8 mouse cellular contexts compared by ENCODE assay signal in the genomic region with DNA sequence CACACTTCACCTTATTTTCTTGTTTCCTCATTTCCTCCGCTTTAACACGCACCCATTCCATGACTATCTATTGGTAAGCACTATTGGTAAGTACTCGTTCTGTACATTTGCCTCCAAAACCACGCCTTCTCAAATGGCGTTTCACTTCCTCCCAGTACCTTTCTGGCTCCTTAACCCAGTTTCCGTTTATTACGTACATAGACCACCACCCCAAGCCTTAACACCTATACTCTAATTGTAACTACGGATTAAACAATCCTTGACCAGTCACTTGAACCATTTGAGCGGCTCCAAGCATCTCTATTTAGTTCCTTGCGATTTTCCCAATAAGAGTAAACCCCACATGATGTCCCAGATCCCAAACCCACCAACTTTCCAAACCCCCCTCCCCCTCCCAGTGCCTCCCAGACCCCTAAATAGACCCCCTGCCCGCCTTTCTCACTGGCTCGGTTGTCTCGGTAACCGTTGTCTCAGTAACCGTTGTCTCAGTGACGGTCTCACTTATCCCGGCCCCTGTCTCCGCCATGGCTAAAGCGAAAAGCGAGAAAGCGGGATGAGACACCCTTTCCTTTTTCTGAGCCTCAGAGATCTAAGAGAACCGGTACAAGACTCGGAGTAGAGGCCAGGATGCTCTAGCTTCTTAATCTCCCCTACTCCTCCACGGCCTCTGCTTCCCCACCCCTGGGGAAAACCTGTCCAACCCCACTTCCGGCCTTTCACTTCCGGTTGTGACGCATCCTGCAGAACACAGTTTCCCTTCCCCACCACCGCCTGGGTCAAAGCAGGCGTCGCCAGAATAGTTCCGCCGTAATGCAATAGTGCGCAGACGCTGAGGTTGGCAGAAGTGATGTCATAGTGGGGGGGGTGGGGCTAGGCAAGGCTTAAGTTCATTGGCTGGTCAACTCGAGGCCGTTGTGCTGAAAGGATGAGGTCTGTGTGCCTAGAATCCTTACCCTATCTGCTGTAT. TPM values are rescaled to one million over a fixed set of nuclear protein-coding genes. Genes with fewer than 3 reads are reported as not detected.
DNase-seq lines count a peak whose midpoint lies in the region; ATAC-seq and TF ChIP-seq lines count a peak whose summit lies in the region.

A gene (minus strand): TSS at position 761 of the 967 bp plus-strand sequence.

- peaks cover 30% of the 10 kb centered on the region for H3K36me3 ChIP-seq in embryonic facial prominence, embryonic 13.5 days
- no peaks in the 10 kb centered on the region for H3K36me3 ChIP-seq in kidney, adult 2 months (ENCODE audit: control insufficient read depth, insufficient read depth, low read length)
- peaks cover 27% of the 10 kb centered on the region for H3K36me3 ChIP-seq in limb, embryonic 12.5 days
- peaks cover 11% of the 10 kb centered on the region for H3K36me3 ChIP-seq in midbrain, embryonic 15.5 days (replicated peaks)
- H3K36me3 ChIP-seq in spleen, adult 2 months (ENCODE audit: control insufficient read depth, insufficient read depth, low read length) = peaks cover 13% of the 10 kb centered on the region

- no peak for TF ChIP-seq POLR2A in kidney, adult 2 months (IDR thresholded peaks at IDR 0.05; ENCODE audit: low read depth, low read length)
- peak; percentile 75 for TF ChIP-seq POLR2A in spleen, adult 2 months (IDR thresholded peaks at IDR 0.05; ENCODE audit: low read depth, low read length)

- peaks cover 17% of the 10 kb centered on the region for H3K27me3 ChIP-seq in embryonic facial prominence, embryonic 13.5 days
- no peaks in the 10 kb centered on the region for H3K27me3 ChIP-seq in kidney, adult 2 months (replicated peaks; ENCODE audit: control insufficient read depth, insufficient read depth, low read length)
- peaks cover 17% of the 10 kb centered on the region; the same call in 1 of the 2 replicates for H3K27me3 ChIP-seq in limb, embryonic 12.5 days
- H3K27me3 ChIP-seq in midbrain, embryonic 15.5 days (replicated peaks) = no peaks in the 10 kb centered on the region
- H3K27me3 ChIP-seq in spleen, adult 2 months (ENCODE audit: control insufficient read depth, insufficient read depth, low read length) = no peaks in the 10 kb centered on the region; the same call in 1 of the 2 replicates

- no peaks in the 10 kb centered on the region for H3K9me3 ChIP-seq in embryonic facial prominence, embryonic 13.5 days
- H3K9me3 ChIP-seq in limb, embryonic 12.5 days = no peaks in the 10 kb centered on the region
- no peaks in the 10 kb centered on the region for H3K9me3 ChIP-seq in midbrain, embryonic 15.5 days

- DNase-seq in 3134 (ENCODE audit: extremely low read depth, insufficient read length, low spot score) = peak; percentile 92
- peak; percentile 96 to 97 for DNase-seq in adrenal gland, postnatal 36 days
- peak; percentile 97 to 98 for DNase-seq in heart, adult 18-20 months
- peak; percentile 98 for DNase-seq in kidney, adult 2 months
- peak; percentile 93 to 98 for DNase-seq in spleen, adult 2 months (ENCODE audit: low read depth in 1 of 2, low spot score in 2 of 2)

- no peak for TF ChIP-seq CTCF in kidney, adult 2 months (conservative IDR thresholded peaks at IDR 0.05; ENCODE audit: insufficient read depth, insufficient read length, low read depth, low read length)
- no peak for TF ChIP-seq CTCF in spleen, adult 2 months (IDR thresholded peaks at IDR 0.05; ENCODE audit: extremely low read depth, insufficient read depth, insufficient read length, insufficient replicate concordance)

- 3% methylated on average over 36 of the region's 36 CpGs for WGBS in embryonic facial prominence, embryonic 13.5 days
- 2% methylated on average over 36 of the region's 36 CpGs for WGBS in kidney, adult 2 months
- WGBS in limb, embryonic 12.5 days = 2% methylated on average over 36 of the region's 36 CpGs
- 1% methylated on average over 36 of the region's 36 CpGs for WGBS in midbrain, embryonic 15.5 days
- 1% methylated on average over 36 of the region's 36 CpGs for WGBS in spleen, adult 2 months

- peaks cover 21% of the 10 kb centered on the region for H3K4me1 ChIP-seq in embryonic facial prominence, embryonic 13.5 days
- H3K4me1 ChIP-seq in kidney, adult 2 months (ENCODE audit: control insufficient read depth, insufficient read depth, low read length) = peaks cover 6% of the 10 kb centered on the region; the same call in 1 of the 2 replicates
- H3K4me1 ChIP-seq in limb, embryonic 12.5 days (replicated peaks) = peaks cover 6% of the 10 kb centered on the region
- peaks cover 29% of the 10 kb centered on the region for H3K4me1 ChIP-seq in midbrain, embryonic 15.5 days
- H3K4me1 ChIP-seq in spleen, adult 2 months (ENCODE audit: control insufficient read depth, insufficient read depth, insufficient read length) = peaks cover 3% of the 10 kb centered on the region; the same call in 1 of the 2 replicates

- H3K4me3 ChIP-seq in embryonic facial prominence, embryonic 13.5 days = peak within 1 kb of the TSS; percentile 74
- peak within 1 kb of the TSS; percentile 93 for H3K4me3 ChIP-seq in kidney, adult 2 months (ENCODE audit: insufficient read depth, low read depth, low read length)
- peak within 1 kb of the TSS; percentile 70 for H3K4me3 ChIP-seq in limb, embryonic 12.5 days (replicated peaks)
- H3K4me3 ChIP-seq in midbrain, embryonic 15.5 days = peak within 1 kb of the TSS; percentile 61
- peak within 1 kb of the TSS; percentile 58 for H3K4me3 ChIP-seq in spleen, adult 2 months (ENCODE audit: extremely low read depth, insufficient read depth, insufficient read length)

- H3K9ac ChIP-seq in embryonic facial prominence, embryonic 13.5 days = peak within 1 kb of the TSS; percentile 80
- H3K9ac ChIP-seq in limb, embryonic 12.5 days (replicated peaks) = peak within 1 kb of the TSS; percentile 70
- H3K9ac ChIP-seq in midbrain, embryonic 15.5 days = peak within 1 kb of the TSS; percentile 60

- ATAC-seq in embryonic facial prominence, embryonic 13.5 days (ENCODE audit: insufficient number of reproducible peaks, insufficient read depth, low FRiP score, low TSS enrichment, low read depth) = peak; percentile 97
- ATAC-seq in limb, embryonic 12.5 days (ENCODE audit: insufficient number of reproducible peaks, insufficient read depth, low FRiP score, low TSS enrichment, low read depth) = peak; percentile 95
- ATAC-seq in midbrain, embryonic 15.5 days (replicated peaks) = peak; percentile 96

- peak within 1 kb of the TSS; percentile 80 for H3K4me2 ChIP-seq in embryonic facial prominence, embryonic 13.5 days
- peak within 1 kb of the TSS; percentile 76 for H3K4me2 ChIP-seq in limb, embryonic 12.5 days
- H3K4me2 ChIP-seq in midbrain, embryonic 15.5 days = peak within 1 kb of the TSS; percentile 70

- peak within 1 kb of the TSS; percentile 71; the same call in 1 of the 2 replicates for H3K27ac ChIP-seq in embryonic facial prominence, embryonic 13.5 days
- H3K27ac ChIP-seq in kidney, adult 2 months (ENCODE audit: insufficient read depth, low read depth, low read length) = peak within 1 kb of the TSS; percentile 78
- H3K27ac ChIP-seq in limb, embryonic 12.5 days = 0 out of 2 replicates have a peak within 1 kb of the TSS, but pooled peaks have one; percentile 59
- peak within 1 kb of the TSS; percentile 89 for H3K27ac ChIP-seq in midbrain, embryonic 15.5 days
- peak within 1 kb of the TSS; percentile 70 for H3K27ac ChIP-seq in spleen, adult 2 months (ENCODE audit: insufficient read depth, low read length)

RNA-seq across cellular contexts. Expression of the gene that starts here (rescaled TPM):
- total RNA-seq in adrenal gland, postnatal 36 days (2021) = 100 to 1,000 TPM in 1 of 2 experiments, 10 to 100 TPM in 1; 91.8 to 102 TPM
- 118 and 130 TPM in 2 replicates for polyA plus RNA-seq in embryonic facial prominence, embryonic 13.5 days (2015; fragmentation: Nextera tagmentation; extraction: Ambion mirVana)
- 100 to 1,000 TPM in 1 of 2 experiments, 10 to 100 TPM in 1; 95.7 to 113 TPM for total RNA-seq in heart, adult 18-20 months (2021)
- 54.9 and 73.8 TPM in 2 replicates for polyA plus RNA-seq in kidney, adult 2 months (2012; rRNA removed)
- 109 and 116 TPM in 2 replicates for polyA plus RNA-seq in limb, embryonic 12.5 days (2016; fragmentation: Nextera tagmentation; extraction: Ambion mirVana)
- polyA plus RNA-seq in midbrain, embryonic 15.5 days (2015; fragmentation: Nextera tagmentation; extraction: Ambion mirVana) = 163 and 172 TPM in 2 replicates
- 36.3 and 36.9 TPM in 2 replicates for polyA plus RNA-seq in spleen, adult 2 months (2012; rRNA removed)

Comparison
In these comparisons a context has a peak if more than half of its experiments do, and no peak if none do; other contexts are left out.
1. Peak in every context shown above with its lines: DNase-seq, ATAC-seq, H3K4me3 ChIP-seq and H3K27ac ChIP-seq.